17 mouse cellular contexts compared by ENCODE assay signal in genomic region chr14:86054668-86055067, GRCm38 (mm10).
"Had no signal": no experiment of that assay in that cellular context is flagged by ENCODE, and none has a peak within 500 bp of the region (broad histone marks: within the 10 kb centered on the region; RNA-seq: fewer than 3 reads in every experiment).

No protein-coding gene starts in this region.

- H3K4me1 ChIP-seq: neural tube, embryonic 12.5 days; neural tube, embryonic 15.5 days; stomach, embryonic 15.5 days had no signal

- H3K9ac ChIP-seq: neural tube, embryonic 12.5 days; neural tube, embryonic 13.5 days; neural tube, embryonic 15.5 days; stomach, embryonic 15.5 days had no signal

- H3K27ac ChIP-seq: neural tube, embryonic 12.5 days; neural tube, embryonic 13.5 days; neural tube, embryonic 15.5 days; stomach, embryonic 15.5 days; stomach, postnatal 0 days had no signal

- DNase-seq: retina, postnatal 1 day; right cerebral cortex, adult 18-20 months; right cerebral cortex, postnatal 14 days; right cerebral cortex, postnatal 25 days; right cerebral cortex, postnatal 4 days; spleen, adult 18-20 months; thymus, adult 18-20 months; thymus, adult 2 months; thymus, postnatal 14 days; thymus, postnatal 25 days; thymus, postnatal 36 days; thymus, postnatal 4 days had no signal

- H3K36me3 ChIP-seq: neural tube, embryonic 12.5 days; neural tube, embryonic 13.5 days; neural tube, embryonic 15.5 days; stomach, embryonic 15.5 days had no signal

- H3K4me2 ChIP-seq: neural tube, embryonic 12.5 days; neural tube, embryonic 13.5 days; neural tube, embryonic 15.5 days; stomach, embryonic 15.5 days had no signal

- H3K4me3 ChIP-seq: neural tube, embryonic 12.5 days; neural tube, embryonic 13.5 days; neural tube, embryonic 15.5 days; stomach, embryonic 15.5 days had no signal

- H3K9me3 ChIP-seq: neural tube, embryonic 12.5 days; neural tube, embryonic 13.5 days; neural tube, embryonic 15.5 days; stomach, embryonic 15.5 days had no signal

- H3K27me3 ChIP-seq: neural tube, embryonic 12.5 days; neural tube, embryonic 13.5 days; neural tube, embryonic 15.5 days; stomach, embryonic 15.5 days had no signal
